ENCODE assay signal across 8 mouse cellular contexts in the genomic region with DNA sequence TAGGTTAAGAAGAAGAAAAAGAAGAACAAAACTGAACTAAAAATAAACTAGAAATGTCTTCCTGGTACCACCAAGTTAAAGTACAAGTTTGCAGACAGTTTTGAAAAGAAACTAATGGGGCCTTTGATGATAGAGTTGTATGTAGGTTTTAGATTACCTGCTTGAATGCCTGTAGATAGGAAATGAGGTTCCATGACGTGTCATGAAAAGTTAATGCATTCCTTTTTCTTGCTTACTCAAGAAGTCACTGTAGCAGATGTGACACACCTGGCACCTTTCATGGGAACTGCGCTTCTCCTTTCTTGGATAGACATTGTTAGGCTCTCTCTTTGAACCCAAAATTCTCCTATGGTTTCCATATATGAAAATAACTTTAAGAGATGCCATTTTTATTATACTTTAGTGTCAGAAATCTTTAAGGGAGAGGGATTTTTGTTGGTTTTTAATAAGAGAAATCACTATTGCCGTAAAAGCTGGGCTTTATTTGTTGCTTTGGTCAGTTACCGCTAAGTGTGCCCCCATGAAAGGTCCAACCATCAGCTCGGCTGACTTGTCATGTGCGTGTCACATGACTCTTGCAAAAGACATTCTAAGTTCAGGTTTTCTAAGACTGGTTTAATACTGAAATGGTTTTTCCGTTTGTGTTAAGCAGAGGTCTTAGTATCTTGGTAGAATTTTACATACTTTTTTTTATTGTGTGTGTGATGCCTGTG. TPM values are rescaled to one million over a fixed set of nuclear protein-coding genes. Genes with fewer than 3 reads are reported as not detected.
A peak's percentile ranks its signal among the peaks of the same experiment; 100 is the strongest.
DNase-seq lines count a peak whose midpoint lies in the region; ATAC-seq and TF ChIP-seq lines count a peak whose summit lies in the region.

No protein-coding gene starts in this region.

- H3K9ac ChIP-seq in forebrain, embryonic 14.5 days (ENCODE audit: low read length), result peak overlapping the region; percentile 97
- peak overlapping the region; percentile 96 for H3K9ac ChIP-seq in midbrain, embryonic 16.5 days (ENCODE audit: low read depth, low read length)

- WGBS in forebrain, embryonic 14.5 days, result 58% methylated on average over 7 of the region's 7 CpGs
- 46% methylated on average over 7 of the region's 7 CpGs for WGBS in midbrain, embryonic 16.5 days

- DNase-seq in testis, postnatal 10 days (ENCODE audit: low spot score), result no peak
- DNase-seq in forebrain, embryonic 14.5 days (ENCODE audit: low spot score), result no peak
- DNase-seq in kidney, postnatal 14 days, result peak; percentile 50
- no peak for DNase-seq in layer of hippocampus, adult 18-20 months (ENCODE audit: low spot score in 2 of 2)
- DNase-seq in urinary bladder, postnatal 10 days (ENCODE audit: low spot score), result no peak
- DNase-seq in yolk sac, embryonic 10.5 days (ENCODE audit: low spot score), result no peak

- no peaks in the 10 kb centered on the region for H3K27me3 ChIP-seq in testis, adult 2 months (ENCODE audit: control insufficient read depth, insufficient read depth, low read length)
- no peaks in the 10 kb centered on the region for H3K27me3 ChIP-seq in forebrain, embryonic 14.5 days (replicated peaks; ENCODE audit: control insufficient read depth, insufficient read depth, low read length)
- no peaks in the 10 kb centered on the region for H3K27me3 ChIP-seq in midbrain, embryonic 16.5 days (ENCODE audit: control insufficient read depth, insufficient read depth, low read depth, low read length)

- no peaks in the 10 kb centered on the region for H3K9me3 ChIP-seq in forebrain, embryonic 14.5 days (replicated peaks; ENCODE audit: control insufficient read depth, low read length)
- no peaks in the 10 kb centered on the region for H3K9me3 ChIP-seq in midbrain, embryonic 16.5 days (replicated peaks; ENCODE audit: control insufficient read depth, low read length, poor library complexity, severe bottlenecking)

- TF ChIP-seq POLR2A in testis, adult 2 months (IDR thresholded peaks at IDR 0.05; ENCODE audit: control insufficient read depth, low read depth, low read length), result no peak

- ATAC-seq in forebrain, embryonic 14.5 days, result no peak
- ATAC-seq in midbrain, embryonic 16.5 days, result no peak

- no peaks in the 10 kb centered on the region for H3K36me3 ChIP-seq in testis, adult 2 months (ENCODE audit: control insufficient read depth, insufficient read depth, low read length)
- H3K36me3 ChIP-seq in forebrain, embryonic 14.5 days (ENCODE audit: control insufficient read depth, insufficient read depth, low read length), result no peaks in the 10 kb centered on the region
- H3K36me3 ChIP-seq in midbrain, embryonic 16.5 days (ENCODE audit: control insufficient read depth, insufficient read depth, low read length), result no peaks in the 10 kb centered on the region

- peak overlapping the region; percentile 87 for H3K4me2 ChIP-seq in forebrain, embryonic 14.5 days (ENCODE audit: low read length)
- peak overlapping the region; percentile 84 for H3K4me2 ChIP-seq in midbrain, embryonic 16.5 days (ENCODE audit: low read length)

- peak overlapping the region; percentile 89; the same call in 1 of the 2 replicates for H3K27ac ChIP-seq in testis, adult 2 months (ENCODE audit: control insufficient read depth, insufficient read depth, low read depth, low read length)
- H3K27ac ChIP-seq in forebrain, embryonic 14.5 days (ENCODE audit: low read depth, low read length), result no peak overlapping the region
- no peak overlapping the region for H3K27ac ChIP-seq in midbrain, embryonic 16.5 days (ENCODE audit: low read length)

- TF ChIP-seq CTCF in testis, adult 2 months (IDR thresholded peaks at IDR 0.05; ENCODE audit: control insufficient read depth, insufficient read depth, insufficient replicate concordance, low read depth, low read length), result no peak

- H3K4me3 ChIP-seq in testis, adult 2 months (ENCODE audit: control insufficient read depth, low read depth, low read length), result peak overlapping the region; percentile 94; the same call in 1 of the 2 replicates
- peak overlapping the region; percentile 98 for H3K4me3 ChIP-seq in forebrain, embryonic 14.5 days (ENCODE audit: low read depth, low read length)
- peak overlapping the region; percentile 98 for H3K4me3 ChIP-seq in midbrain, embryonic 16.5 days (ENCODE audit: low read depth, low read length)

- peaks cover 2% of the 10 kb centered on the region; the same call in 1 of the 2 replicates for H3K4me1 ChIP-seq in testis, adult 2 months (ENCODE audit: control insufficient read depth, insufficient read depth, low read length)
- peaks cover 24% of the 10 kb centered on the region for H3K4me1 ChIP-seq in forebrain, embryonic 14.5 days (ENCODE audit: control insufficient read depth, insufficient read depth, low read length)
- H3K4me1 ChIP-seq in midbrain, embryonic 16.5 days (ENCODE audit: control insufficient read depth, insufficient read depth, low read length), result peaks cover 37% of the 10 kb centered on the region

RNA-seq across cellular contexts. Expression of a gene that starts 1.2 kb away (rescaled TPM):
- 17.9 and 18.4 TPM in 2 replicates for polyA plus RNA-seq in testis, adult 2 months (2012; rRNA removed)
- 230 and 259 TPM in 2 replicates for polyA plus RNA-seq in forebrain, embryonic 14.5 days (2014; fragmentation: Nextera tagmentation; extraction: Ambion mirVana)
- 313 and 318 TPM in 2 replicates for polyA plus RNA-seq in midbrain, embryonic 16.5 days (2015; fragmentation: Nextera tagmentation; extraction: Ambion mirVana)
- 100 to 1,000 TPM; 160 to 172 TPM for total RNA-seq in layer of hippocampus, adult 18-20 months (2021)

RNA-seq across cellular contexts. Expression of a gene that starts 46.8 kb away (rescaled TPM):
- polyA plus RNA-seq in testis, adult 2 months (2012; rRNA removed), result 6.3 and 7.2 TPM in 2 replicates
- 24.9 and 27.9 TPM in 2 replicates for polyA plus RNA-seq in forebrain, embryonic 14.5 days (2014; fragmentation: Nextera tagmentation; extraction: Ambion mirVana)
- polyA plus RNA-seq in midbrain, embryonic 16.5 days (2015; fragmentation: Nextera tagmentation; extraction: Ambion mirVana), result 26.6 and 26.7 TPM in 2 replicates
- total RNA-seq in layer of hippocampus, adult 18-20 months (2021), result 10 to 100 TPM; 31.3 to 35.2 TPM

Comparison
In these comparisons a context has a peak if more than half of its experiments do, and no peak if none do; other contexts are left out.
1. RNA of a gene that starts 1.2 kb away (polyA plus RNA-seq): 313 to 318 TPM in midbrain, embryonic 16.5 days and 230 to 259 TPM in forebrain, embryonic 14.5 days; 17.9 to 18.4 TPM in testis, adult 2 months; every median in the first group is over 10 times any median in the second.
2. Peak in every context shown above with its lines, with median percentiles within 50 percentile points of each other: H3K4me3 ChIP-seq.